Mouse (Mus musculus) brain, embryonic 14.5 days (tissue): ENCODE measurements around the gene Tymp. TPM values are rescaled to one million over a fixed set of nuclear protein-coding genes. Genes with fewer than 3 reads are reported as not detected.
A peak's percentile ranks its signal among the peaks of the same experiment; 100 is the strongest.

Experiments
- DNase-seq: peaks from one replicate; pipeline ENCODE4 v3.0.0-alpha.2; 2011; ENCODE audit warnings: low read depth
- CTCF ChIP-seq: fragments of 200-500 bp; IDR thresholded peaks from 2 replicates; pipeline ENCODE4 v1.5.1; 2012; ENCODE audit warnings: inconsistent platforms, mild to moderate bottlenecking, moderate library complexity, borderline replicate concordance; ENCODE audit not compliant: insufficient read depth, insufficient read length; ENCODE audit errors: extremely low read depth
- POLR2A ChIP-seq: fragments of 200-500 bp; IDR thresholded peaks from 2 replicates; pipeline ENCODE4 v1.6.1; 2012; ENCODE audit warnings: mild to moderate bottlenecking, inconsistent platforms, borderline replicate concordance; ENCODE audit not compliant: poor library complexity, insufficient read depth, insufficient read length, severe bottlenecking; ENCODE audit errors: extremely low read depth
- polyA plus RNA-seq: library from polyadenylated mRNA; depleted of rRNA; stranded (reverse); fragments of >200 nt; gene quantifications from 2 replicates; pipeline ENCODE4 v1.2.3, GENCODE M21; 2012

Gene Tymp
- polyA plus RNA-seq, 1 experiment: 3.8 TPM

DNA sequence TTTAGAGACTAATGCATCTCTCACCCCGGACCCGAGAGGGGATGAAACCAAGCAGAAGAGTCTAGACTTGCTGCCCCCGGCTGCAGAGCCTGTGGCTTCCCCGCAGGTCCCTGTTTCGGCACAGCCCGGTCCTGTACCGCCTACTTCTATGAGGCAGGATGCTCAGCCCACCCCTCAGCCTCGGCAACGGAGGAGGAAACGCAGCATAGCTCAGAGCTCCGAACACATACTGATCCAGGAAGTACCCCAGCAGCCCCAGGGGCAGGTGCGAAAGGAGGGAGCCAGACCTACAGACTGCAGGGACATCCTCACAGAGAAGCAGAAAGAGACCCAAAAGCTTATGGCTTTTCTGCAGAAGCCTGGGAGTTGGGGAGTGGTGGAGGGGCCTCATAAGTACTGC lies 10.3 kb upstream of the Tymp start:
- TF ChIP-seq POLR2A (no peak), CTCF (no peak)
- no peak for DNase-seq

- DNase-seq: no peak
Observed at GRCm38 (mm10) chr15:89384617-89385016, 7.8 kb upstream of the Tymp start, which contains the start of gene Klhdc7b. Klhdc7b (plus strand) TSS chr15:89384917.

GRCm38 (mm10) chr15:89379429-89379828 lies 2.6 kb upstream of the Tymp start:
- no peak for TF ChIP-seq CTCF
- no peak for TF ChIP-seq POLR2A
- no peak for DNase-seq

More at GRCm38 (mm10) chr15:89384617-89385016, 7.8 kb upstream of the Tymp start, which contains the start of gene Klhdc7b:
- TF ChIP-seq POLR2A: no peak
- TF ChIP-seq CTCF: no peak

- no peak for TF ChIP-seq CTCF
- peak; percentile 29 for DNase-seq
Observed at GRCm38 (mm10) chr15:89378831-89379401, 2.1 kb upstream of the Tymp start, which contains the start of gene Odf3b. Odf3b (minus strand) TSS chr15:89379282.

GRCm38 (mm10) chr15:89377938-89378828 lies 1.3 kb upstream of the Tymp start:
- no peak for TF ChIP-seq CTCF
- no peak for TF ChIP-seq POLR2A

GRCm38 (mm10) chr15:89377362-89377761 lies 523 bp upstream of the Tymp start:
- TF ChIP-seq POLR2A: no peak
- TF ChIP-seq CTCF: no peak

More at GRCm38 (mm10) chr15:89377938-89378828, 1.3 kb upstream of the Tymp start:
- peak; percentile 5 for DNase-seq

DNA sequence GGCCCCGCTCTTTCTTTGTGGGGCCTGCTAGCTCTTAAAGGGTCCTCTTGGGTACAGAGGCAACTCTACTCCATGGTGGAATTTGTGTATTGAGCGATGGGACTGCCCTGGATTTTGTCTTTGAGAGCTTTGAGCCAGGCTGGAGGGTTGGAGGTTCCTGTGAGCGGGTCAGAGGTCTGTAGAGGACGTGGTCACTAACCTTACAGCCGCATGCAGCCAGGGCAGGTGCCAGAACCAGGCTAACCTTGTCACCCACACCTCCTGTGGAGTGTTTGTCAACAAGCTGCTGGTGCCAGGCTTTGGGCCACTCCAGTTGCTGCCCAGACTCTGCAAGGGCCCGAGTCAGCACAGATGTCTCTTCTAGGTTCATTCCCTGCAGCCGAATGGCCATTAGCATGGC lies 799 bp downstream of the Tymp start:
- no peak for DNase-seq
- no peak for TF ChIP-seq CTCF
- no peak for TF ChIP-seq POLR2A

More at GRCm38 (mm10) chr15:89377362-89377761, 523 bp upstream of the Tymp start:
- no peak for DNase-seq

- TF ChIP-seq POLR2A (no peak), CTCF (no peak)
- no peak for DNase-seq
Observed at GRCm38 (mm10) chr15:89374801-89375534, 1.9 kb downstream of the Tymp start.

GRCm38 (mm10) chr15:89374340-89374739 lies 2.5 kb downstream of the Tymp start:
- TF ChIP-seq CTCF: no peak
- no peak for DNase-seq

DNA sequence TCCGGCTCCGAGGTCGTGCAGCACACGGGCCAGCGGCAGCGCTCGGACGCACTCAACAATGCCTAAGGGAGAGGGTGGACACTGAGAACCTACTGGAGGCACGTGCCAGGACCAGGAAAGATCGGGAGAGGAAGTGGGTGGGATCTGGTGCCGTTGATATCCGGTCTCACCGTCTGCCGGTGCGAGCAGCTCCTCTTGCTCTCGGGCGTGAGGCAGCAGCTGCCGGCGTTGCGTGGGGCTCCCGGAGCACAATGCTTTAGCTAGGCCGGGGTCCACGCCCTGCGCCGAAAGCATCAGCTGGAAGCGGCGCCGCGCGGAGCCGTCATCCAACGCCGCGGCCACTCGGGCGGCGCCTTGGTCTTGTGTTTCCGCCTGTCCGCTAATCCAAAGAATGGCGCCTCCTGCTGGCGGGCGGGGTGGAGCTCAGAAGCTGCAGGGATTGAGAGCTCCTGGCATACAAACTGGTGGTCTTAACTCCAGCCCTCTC lies 3.0 kb downstream of the Tymp start, which contains the start of gene Sco2:
Gene Sco2 (minus strand): TSS at position 85 of the 487 bp plus-strand sequence.
- peak; percentile 62; the same call in 1 of the 2 replicates for TF ChIP-seq POLR2A
- peak; percentile 96 for TF ChIP-seq CTCF
- peak; percentile 96 for DNase-seq
